Mouse (Mus musculus) liver, adult (tissue): ENCODE data around the gene Dexi.

Source experiments
- GATA4 ChIP-seq: IDR thresholded peaks from 2 replicates; pipeline ENCODE4 v1.6.1; 2014; ENCODE audit warnings: mild to moderate bottlenecking, low read length; ENCODE audit not compliant: insufficient replicate concordance

The Dexi gene

DNA sequence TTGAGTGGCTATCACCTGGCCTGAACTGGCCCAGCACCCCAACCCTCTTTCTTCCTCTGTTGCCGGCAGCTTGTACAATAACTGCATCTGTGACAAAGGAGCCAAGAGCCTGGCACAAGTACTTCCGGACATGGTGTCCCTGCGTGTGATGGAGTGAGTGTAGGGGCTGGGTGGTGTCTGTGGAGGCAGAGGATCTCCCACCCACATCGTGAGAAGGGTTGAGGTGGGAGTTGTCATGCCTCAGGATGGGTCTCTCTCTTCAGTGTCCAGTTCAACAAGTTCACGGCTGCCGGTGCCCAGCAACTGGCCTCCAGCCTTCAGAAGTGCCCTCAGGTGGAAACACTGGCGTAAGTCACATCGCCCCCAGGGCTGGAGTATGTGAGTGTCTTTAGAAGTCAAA, 19.2 kb downstream of the Dexi start:
- no peak for TF ChIP-seq GATA4

DNA sequence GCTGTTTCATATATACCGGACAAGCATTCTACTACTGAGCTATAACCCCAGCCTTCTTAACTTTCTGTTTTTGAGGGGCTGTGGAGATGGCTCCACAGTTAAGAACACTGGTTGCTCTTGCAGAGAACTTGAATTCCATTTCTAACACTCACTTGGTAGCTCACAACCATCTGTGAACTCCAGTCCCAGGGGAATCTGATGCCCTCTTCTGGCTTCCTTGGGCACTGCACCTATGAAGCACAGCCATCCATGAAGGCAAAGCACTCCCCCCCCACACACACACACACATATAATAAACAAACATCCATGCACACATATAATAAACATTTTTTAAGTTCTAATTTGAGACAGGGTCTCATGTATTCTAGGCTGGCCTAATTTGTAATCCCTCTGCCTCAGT, 20.0 kb downstream of the Dexi start:
- no peak for TF ChIP-seq GATA4

DNA sequence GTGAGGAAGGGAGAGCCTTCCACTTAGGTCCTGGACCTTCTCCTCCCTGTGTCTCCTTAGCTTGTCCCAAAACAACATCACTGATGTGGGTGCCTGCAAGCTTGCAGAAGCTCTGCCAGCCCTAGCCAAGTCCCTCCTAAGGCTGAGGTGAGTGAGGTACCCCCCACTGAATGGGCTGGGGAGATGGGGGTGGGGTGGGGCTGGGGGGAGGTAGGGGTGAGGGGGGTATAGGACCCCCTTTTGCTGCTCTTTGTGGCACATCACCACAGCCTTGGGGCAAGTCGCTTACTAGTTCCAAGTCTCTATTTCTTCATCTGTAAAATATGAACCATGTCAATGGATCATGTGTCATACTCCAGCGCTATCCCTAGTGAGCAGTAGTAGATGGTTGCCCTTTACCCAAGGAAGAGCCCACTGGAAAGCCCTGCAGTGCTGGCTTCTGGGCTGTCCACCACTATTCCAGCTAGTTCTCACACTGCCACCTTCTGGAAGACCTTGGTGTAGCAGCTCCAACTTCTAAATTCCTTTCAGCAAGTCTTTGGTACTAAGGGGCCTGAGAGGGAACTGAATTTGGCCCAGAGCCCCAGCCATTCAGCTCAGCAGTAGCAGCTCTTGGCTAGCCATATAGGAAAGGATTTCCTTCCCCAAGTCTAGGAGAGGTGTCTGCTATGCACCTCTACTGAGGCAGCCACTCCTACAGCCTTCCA, 21.8 kb downstream of the Dexi start:
- no peak for TF ChIP-seq GATA4

- no peak for TF ChIP-seq GATA4
Observed at GRCm38 (mm10) chr16:10518030-10518429, 24.8 kb downstream of the Dexi start.

- TF ChIP-seq GATA4 = no peak
Observed at GRCm38 (mm10) chr16:10515953-10516572, 26.8 kb downstream of the Dexi start.

DNA sequence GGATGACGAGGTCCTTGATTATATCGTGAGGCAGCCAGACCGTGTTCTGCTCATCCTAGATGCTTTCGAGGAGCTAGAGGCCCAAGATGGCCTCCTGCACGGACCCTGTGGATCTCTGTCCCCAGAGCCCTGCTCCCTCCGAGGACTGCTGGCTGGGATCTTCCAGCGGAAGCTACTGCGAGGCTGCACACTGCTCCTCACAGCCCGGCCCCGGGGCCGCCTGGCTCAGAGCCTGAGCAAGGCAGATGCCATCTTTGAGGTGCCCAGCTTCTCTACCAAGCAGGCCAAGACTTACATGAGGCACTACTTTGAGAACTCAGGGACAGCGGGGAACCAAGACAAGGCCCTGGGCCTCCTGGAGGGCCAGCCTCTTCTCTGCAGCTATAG, 31.7 kb downstream of the Dexi start:
- no peak for TF ChIP-seq GATA4

DNA sequence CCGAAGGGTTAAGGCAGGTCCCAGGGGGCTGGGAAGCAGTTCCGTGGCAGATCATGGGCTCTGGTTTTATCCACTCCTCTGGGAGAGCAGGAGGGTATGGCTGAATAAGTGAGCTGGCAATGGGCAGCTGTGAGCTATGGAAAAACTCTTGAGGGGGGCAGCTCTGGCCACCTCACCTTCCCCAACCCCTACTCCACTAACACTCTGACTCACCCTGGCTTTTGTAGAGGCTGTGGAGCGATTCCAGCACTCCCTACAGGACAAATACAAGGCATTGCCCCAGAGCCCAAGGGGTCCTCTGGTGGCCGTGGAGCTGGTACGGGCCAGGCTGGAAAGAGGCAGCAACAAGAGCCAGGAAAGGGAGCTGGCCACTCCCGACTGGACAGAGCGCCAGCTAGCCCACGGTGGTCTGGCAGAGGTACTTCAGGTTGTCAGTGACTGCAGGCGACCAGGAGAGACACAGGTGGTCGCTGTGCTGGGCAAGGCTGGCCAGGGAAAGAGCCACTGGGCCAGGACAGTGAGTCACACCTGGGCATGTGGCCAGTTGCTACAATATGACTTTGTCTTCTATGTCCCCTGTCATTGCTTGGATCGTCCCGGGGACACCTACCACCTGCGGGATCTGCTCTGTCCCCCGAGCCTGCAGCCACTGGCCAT, 32.2 kb downstream of the Dexi start:
- TF ChIP-seq GATA4 = no peak

- TF ChIP-seq GATA4 = no peak
Observed at GRCm38 (mm10) chr16:10508691-10509090, 34.2 kb downstream of the Dexi start.

- no peak for TF ChIP-seq GATA4
Observed at GRCm38 (mm10) chr16:10507445-10507844, 35.4 kb downstream of the Dexi start.

GRCm38 (mm10) chr16:10503058-10503457, 39.8 kb downstream of the Dexi start:
- TF ChIP-seq GATA4 = no peak

DNA sequence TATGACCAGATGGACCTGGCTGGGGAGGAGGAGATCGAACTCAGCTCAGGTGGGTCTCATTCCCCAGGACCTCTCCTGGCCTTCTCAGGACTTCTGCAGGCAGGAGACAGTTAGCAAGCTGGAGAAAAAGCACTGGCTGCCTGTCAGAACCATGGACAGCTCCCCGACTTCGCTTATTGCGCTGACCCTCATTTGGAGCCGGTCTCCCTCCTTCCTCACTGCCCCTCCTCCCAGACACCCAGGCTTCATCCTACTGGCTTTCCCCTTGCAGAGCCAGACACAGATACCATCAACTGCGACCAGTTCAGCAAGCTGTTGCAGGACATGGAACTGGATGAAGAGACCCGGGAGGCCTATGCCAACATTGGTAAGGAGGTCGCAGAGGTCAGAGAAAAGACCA, 41.0 kb downstream of the Dexi start:
- no peak for TF ChIP-seq GATA4

- no peak for TF ChIP-seq GATA4
Observed at GRCm38 (mm10) chr16:10499122-10499521, 43.7 kb downstream of the Dexi start.

DNA sequence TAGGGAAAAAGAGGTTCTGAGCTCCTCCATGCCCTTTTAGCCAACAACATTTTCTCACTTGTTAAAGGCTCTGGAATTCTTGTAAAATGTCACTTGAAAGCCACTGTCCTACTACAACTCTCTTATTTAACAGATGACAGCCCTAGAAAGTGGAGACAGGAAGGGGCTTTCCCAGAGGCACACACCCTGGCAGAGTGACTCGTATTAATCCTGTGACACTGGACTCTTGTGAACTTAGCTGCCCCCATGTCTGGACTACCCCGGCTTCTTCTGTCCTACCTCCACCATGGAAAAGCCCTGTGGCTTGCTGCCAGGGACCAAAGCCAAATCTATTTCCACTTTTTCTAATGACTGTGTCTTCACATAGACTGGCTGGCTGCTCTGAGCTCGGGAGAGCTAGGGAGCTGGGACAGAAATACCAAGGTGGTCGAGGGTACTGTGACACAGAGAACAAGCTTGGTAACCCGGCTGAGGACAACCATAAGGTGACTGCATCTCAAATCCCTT, 44.7 kb downstream of the Dexi start:
- no peak for TF ChIP-seq GATA4

DNA sequence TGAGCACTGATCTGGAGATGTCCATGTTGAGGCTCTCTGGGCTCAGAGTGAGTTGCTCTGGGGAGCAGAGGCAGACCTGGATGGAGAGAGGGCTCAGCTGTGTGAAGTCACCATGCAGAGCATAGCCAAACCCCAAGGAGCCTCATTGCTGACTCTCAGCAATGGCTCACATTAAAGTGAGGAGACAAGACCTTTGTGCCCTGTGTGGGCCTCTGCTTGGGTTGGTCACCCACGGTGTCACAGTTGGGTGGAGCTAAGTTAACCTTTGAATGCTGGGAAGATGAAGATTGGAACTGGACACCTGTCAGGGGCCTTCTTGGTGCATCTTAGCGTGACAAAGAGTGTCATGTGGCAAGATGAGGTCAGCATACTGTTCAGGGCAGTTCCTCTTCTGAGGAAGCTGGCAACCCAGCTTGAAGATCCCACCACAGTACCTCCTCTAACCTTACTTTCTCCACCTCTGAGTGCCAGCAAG, 47.0 kb downstream of the Dexi start:
- TF ChIP-seq GATA4 = no peak

GRCm38 (mm10) chr16:10492587-10492986, 50.3 kb downstream of the Dexi start:
- TF ChIP-seq GATA4 = no peak

GRCm38 (mm10) chr16:10491716-10492115, 51.1 kb downstream of the Dexi start:
- TF ChIP-seq GATA4 = no peak

- TF ChIP-seq GATA4 = no peak
Observed at GRCm38 (mm10) chr16:10490503-10491150, 52.2 kb downstream of the Dexi start.
